Comparison of ENCODE assay signal across 15 mouse cellular contexts in genomic region chr6:55062200-55062599, GRCm38 (mm10).
"Had no signal": no experiment of that assay in that cellular context is flagged by ENCODE, and none has a peak within 500 bp of the region (broad histone marks: within the 10 kb centered on the region; RNA-seq: fewer than 3 reads in every experiment).

No protein-coding gene starts in this region.

- H3K4me3 ChIP-seq: left cerebral cortex, adult 2 months; limb, embryonic 10.5 days; liver, embryonic 15.5 days; midbrain, embryonic 10.5 days; midbrain, embryonic 15.5 days had no signal

- H3K4me2 ChIP-seq: liver, embryonic 11.5 days; liver, embryonic 15.5 days; midbrain, embryonic 15.5 days had no signal

- H3K9me3 ChIP-seq: limb, embryonic 10.5 days; liver, embryonic 15.5 days; midbrain, embryonic 10.5 days; midbrain, embryonic 15.5 days had no signal

- H3K4me1 ChIP-seq: midbrain, embryonic 10.5 days; midbrain, embryonic 15.5 days had no signal

- H3K27ac ChIP-seq: left cerebral cortex, adult 2 months; limb, embryonic 10.5 days; liver, embryonic 15.5 days; midbrain, embryonic 10.5 days; midbrain, embryonic 15.5 days had no signal

- DNase-seq: kidney, adult 8-10 months; kidney, postnatal 36 days; lung, adult 2 months; lung, postnatal 4 days; right cerebral cortex, adult 18-20 months; right cerebral cortex, postnatal 25 days; thymus, postnatal 36 days had no signal

- H3K27me3 ChIP-seq: liver, embryonic 15.5 days; midbrain, embryonic 15.5 days had no signal

- ATAC-seq: intestine, postnatal 0 days; lung, postnatal 0 days; midbrain, embryonic 15.5 days had no signal

- H3K9ac ChIP-seq: liver, embryonic 15.5 days; midbrain, embryonic 15.5 days had no signal
